ENCODE assay signal across 8 mouse cellular contexts in genomic region chr7:130518213-130519095, GRCm38 (mm10). TPM values are rescaled to one million over a fixed set of nuclear protein-coding genes. Genes with fewer than 3 reads are reported as not detected.
DNase-seq lines count a peak whose midpoint lies in the region; ATAC-seq lines count a peak whose summit lies in the region.

No protein-coding gene starts in this region.

- H3K4me1 ChIP-seq in forebrain, embryonic 14.5 days (ENCODE audit: control insufficient read depth, insufficient read depth, low read length): peaks cover 13% of the 10 kb centered on the region
- peaks cover 24% of the 10 kb centered on the region for H3K4me1 ChIP-seq in midbrain, embryonic 13.5 days (replicated peaks)

- H3K9ac ChIP-seq in forebrain, embryonic 14.5 days (ENCODE audit: low read length): peak overlapping the region; percentile 97
- peak overlapping the region; percentile 94 for H3K9ac ChIP-seq in midbrain, embryonic 13.5 days (replicated peaks)

- no peaks in the 10 kb centered on the region for H3K27me3 ChIP-seq in forebrain, embryonic 14.5 days (replicated peaks; ENCODE audit: control insufficient read depth, insufficient read depth, low read length)
- no peaks in the 10 kb centered on the region for H3K27me3 ChIP-seq in midbrain, embryonic 13.5 days

- DNase-seq in thymus, postnatal 25 days: peak; percentile 4
- no peak for DNase-seq in thymus, postnatal 0 days (ENCODE audit: low spot score)
- DNase-seq in forebrain, embryonic 14.5 days (ENCODE audit: low spot score): peak; percentile 22
- DNase-seq in kidney, postnatal 10 days: peak; percentile 32
- DNase-seq in spleen, postnatal 10 days (ENCODE audit: low spot score in 2 of 2): no peak
- DNase-seq in spleen, postnatal 36 days (ENCODE audit: low spot score in 2 of 2): no peak
- DNase-seq in frontal cortex, postnatal 36 days (ENCODE audit: low spot score in 2 of 2): no peak

- H3K9me3 ChIP-seq in forebrain, embryonic 14.5 days (replicated peaks; ENCODE audit: control insufficient read depth, low read length): no peaks in the 10 kb centered on the region
- H3K9me3 ChIP-seq in midbrain, embryonic 13.5 days: no peaks in the 10 kb centered on the region

- H3K4me3 ChIP-seq in forebrain, embryonic 14.5 days (ENCODE audit: low read depth, low read length): peak overlapping the region; percentile 80
- peak overlapping the region; percentile 89 for H3K4me3 ChIP-seq in midbrain, embryonic 13.5 days (replicated peaks)

- H3K36me3 ChIP-seq in forebrain, embryonic 14.5 days (ENCODE audit: control insufficient read depth, insufficient read depth, low read length): peaks cover 11% of the 10 kb centered on the region; the same call in 1 of the 2 replicates
- H3K36me3 ChIP-seq in midbrain, embryonic 13.5 days: peaks cover 10% of the 10 kb centered on the region

- H3K4me2 ChIP-seq in forebrain, embryonic 14.5 days (ENCODE audit: low read length): peak overlapping the region; percentile 66
- peak overlapping the region; percentile 74 for H3K4me2 ChIP-seq in midbrain, embryonic 13.5 days (replicated peaks)

- WGBS in forebrain, embryonic 14.5 days: 48% methylated on average over 26 of the region's 26 CpGs
- 46% methylated on average over 26 of the region's 26 CpGs for WGBS in midbrain, embryonic 13.5 days

- peak overlapping the region; percentile 96 for H3K27ac ChIP-seq in forebrain, embryonic 14.5 days (ENCODE audit: low read depth, low read length)
- peak overlapping the region; percentile 98 for H3K27ac ChIP-seq in midbrain, embryonic 13.5 days

- no peak for ATAC-seq in forebrain, embryonic 14.5 days
- no peak for ATAC-seq in midbrain, embryonic 13.5 days

RNA-seq across cellular contexts. Expression of gene Ate1, which starts 1.7 kb away (rescaled TPM):
- polyA plus RNA-seq in thymus, postnatal 0 days (2015; fragmentation: Nextera tagmentation; extraction: Ambion mirVana): 54.8 and 67.0 TPM in 2 replicates
- 73.7 and 85.8 TPM in 2 replicates for polyA plus RNA-seq in forebrain, embryonic 14.5 days (2014; fragmentation: Nextera tagmentation; extraction: Ambion mirVana)
- 101 and 110 TPM in 2 replicates for polyA plus RNA-seq in midbrain, embryonic 13.5 days (2015; fragmentation: Nextera tagmentation; extraction: Ambion mirVana)

RNA-seq across cellular contexts. Expression of gene Nsmce4a, which starts 54.5 kb away (rescaled TPM):
- 173 and 179 TPM in 2 replicates for polyA plus RNA-seq in thymus, postnatal 0 days (2015; fragmentation: Nextera tagmentation; extraction: Ambion mirVana)
- 130 and 154 TPM in 2 replicates for polyA plus RNA-seq in forebrain, embryonic 14.5 days (2014; fragmentation: Nextera tagmentation; extraction: Ambion mirVana)
- polyA plus RNA-seq in midbrain, embryonic 13.5 days (2015; fragmentation: Nextera tagmentation; extraction: Ambion mirVana): 114 and 115 TPM in 2 replicates

RNA-seq across cellular contexts. Expression of gene Tacc2, which starts 58.8 kb away (rescaled TPM):
- 16.6 and 17.3 TPM in 2 replicates for polyA plus RNA-seq in thymus, postnatal 0 days (2015; fragmentation: Nextera tagmentation; extraction: Ambion mirVana)
- polyA plus RNA-seq in forebrain, embryonic 14.5 days (2014; fragmentation: Nextera tagmentation; extraction: Ambion mirVana): 40.2 and 47.9 TPM in 2 replicates
- 62.4 and 70.8 TPM in 2 replicates for polyA plus RNA-seq in midbrain, embryonic 13.5 days (2015; fragmentation: Nextera tagmentation; extraction: Ambion mirVana)

Comparison
In these comparisons a context has a peak if more than half of its experiments do, and no peak if none do; other contexts are left out.
1. DNase-seq: peak in thymus, postnatal 25 days (single experiment), forebrain, embryonic 14.5 days (single experiment) and kidney, postnatal 10 days (single experiment); none in thymus, postnatal 0 days (single experiment), spleen, postnatal 10 days (0 of 2), spleen, postnatal 36 days (0 of 2) and frontal cortex, postnatal 36 days (0 of 2).